Mouse (Mus musculus) midbrain, embryonic 13.5 days (tissue): ENCODE data around the gene Prkcg. TPM values are rescaled to one million over a fixed set of nuclear protein-coding genes. Genes with fewer than 3 reads are reported as not detected.

Experiments
- ATAC-seq: fragments of 200-750 bp; cut with Nextera tagmentation; 2 replicates; pipeline ENCODE4 v1.8.0; 2017; ENCODE audit warnings: mild to moderate bottlenecking, moderate TSS enrichment, moderate library complexity
- H3K27ac ChIP-seq: fragments of 300-500 bp; sonication (generic); 2 replicates; pipeline ENCODE4 v1.5.1; 2015; ENCODE audit warnings: inconsistent platforms, mild to moderate bottlenecking, moderate library complexity
- H3K27me3 ChIP-seq: fragments of 300-500 bp; sonication (generic); 2 replicates; pipeline ENCODE4 v1.6.1; 2015; ENCODE audit warnings: mild to moderate bottlenecking, inconsistent platforms
- H3K36me3 ChIP-seq: fragments of 300-500 bp; sonication (generic); 2 replicates; pipeline ENCODE4 v1.6.1; 2015; ENCODE audit warnings: mild to moderate bottlenecking, inconsistent platforms
- H3K4me1 ChIP-seq: fragments of 300-500 bp; sonication (generic); replicated peaks from 2 replicates; pipeline ENCODE4 v1.6.1; 2015; ENCODE audit warnings: inconsistent platforms
- H3K4me2 ChIP-seq: fragments of 300-500 bp; sonication (generic); replicated peaks from 2 replicates; pipeline ENCODE4 v1.6.1; 2015; ENCODE audit warnings: moderate library complexity, mild to moderate bottlenecking, inconsistent platforms
- H3K4me3 ChIP-seq: fragments of 300-500 bp; sonication (generic); replicated peaks from 2 replicates; pipeline ENCODE4 v1.5.1; 2015; ENCODE audit warnings: mild to moderate bottlenecking, inconsistent platforms
- H3K9ac ChIP-seq: fragments of 300-500 bp; sonication (generic); replicated peaks from 2 replicates; pipeline ENCODE4 v1.6.1; 2015; ENCODE audit warnings: mild to moderate bottlenecking, inconsistent platforms
- H3K9me3 ChIP-seq: fragments of 300-500 bp; sonication (generic); 2 replicates; pipeline ENCODE4 v1.6.1; 2016; ENCODE audit warnings: mild to moderate bottlenecking, inconsistent platforms
- WGBS: fragments of 180-500 bp; shearing (Covaris S2); methylation state at CpG from one replicate; pipeline ENCODE4 v1.1.7; 2015; 5-methylcytosine and 5-hydroxymethylcytosine counted together
- polyA plus RNA-seq: library from polyadenylated mRNA; unstranded; fragments of >200 nt; fragmentation: Nextera tagmentation; extraction: Ambion mirVana; gene quantifications from 2 replicates; pipeline ENCODE4 v1.2.1, GENCODE M21; 2015

Prkcg gene
- polyA plus RNA-seq, 1 experiment from 2014 or later = 0.66 TPM

DNA sequence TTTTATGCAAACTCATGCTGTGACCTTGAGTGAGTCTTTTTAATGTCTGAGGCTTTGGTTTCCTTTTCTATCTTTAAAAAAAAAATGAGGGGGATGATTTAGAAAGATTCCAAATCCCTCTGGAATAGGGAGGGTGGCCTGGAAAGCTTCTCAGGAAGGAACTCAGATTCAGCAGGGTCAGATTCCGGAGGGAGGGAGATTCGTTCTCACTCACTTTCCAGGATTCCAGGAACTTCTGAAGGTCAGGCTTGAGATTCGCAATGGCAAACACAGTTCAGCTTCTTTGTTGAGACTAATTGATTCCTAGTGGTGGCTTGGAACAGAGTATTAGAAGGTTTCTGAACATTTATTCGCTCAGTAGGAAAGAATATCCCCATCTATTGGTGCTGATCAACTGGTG lies 81.4 kb downstream of the Prkcg start:
- Histone ChIP-seq H3K4me1 (peaks cover 12% of the 10 kb centered on the region), H3K27me3 (peaks cover 14% of the 10 kb centered on the region; the same call in 1 of the 2 replicates), H3K27ac (no peak overlapping the region), H3K36me3 (peaks cover 11% of the 10 kb centered on the region), H3K4me3 (no peak overlapping the region), H3K9me3 (no peaks in the 10 kb centered on the region), H3K4me2 (no peak overlapping the region), H3K9ac (no peak overlapping the region)
- 58% methylated on average over 4 of the region's 4 CpGs for WGBS
- no peak for ATAC-seq

DNA sequence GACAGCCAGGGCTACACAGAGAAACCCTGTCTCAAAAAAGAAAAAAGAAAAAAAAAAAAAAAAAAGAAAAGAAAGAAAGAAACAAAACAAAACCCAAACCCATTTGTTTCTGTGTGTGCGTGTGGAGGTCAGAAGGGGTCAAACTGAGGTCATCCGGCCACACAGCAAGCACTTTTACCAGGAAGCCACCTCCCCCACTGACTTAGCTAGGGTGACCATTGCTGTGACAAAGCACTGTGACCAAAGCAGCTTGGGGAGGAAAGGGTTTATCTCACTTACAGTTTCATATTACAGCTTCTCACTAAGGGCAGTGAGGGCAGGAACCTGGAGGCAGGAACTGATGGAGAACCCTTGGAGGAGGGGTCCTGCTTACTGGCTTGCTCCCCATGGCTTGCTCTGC lies 83.4 kb downstream of the Prkcg start:
- no peak for ATAC-seq
- WGBS = 86% methylated on average over 2 of the region's 2 CpGs
- no peak overlapping the region for H3K4me2 ChIP-seq
- H3K9me3 ChIP-seq = no peaks in the 10 kb centered on the region
- no peak overlapping the region for H3K4me3 ChIP-seq
- H3K9ac ChIP-seq = no peak overlapping the region
- H3K36me3 ChIP-seq = no peaks in the 10 kb centered on the region
- H3K27ac ChIP-seq = no peak overlapping the region
- H3K4me1 ChIP-seq = peaks cover 4% of the 10 kb centered on the region
- no peaks in the 10 kb centered on the region for H3K27me3 ChIP-seq

DNA sequence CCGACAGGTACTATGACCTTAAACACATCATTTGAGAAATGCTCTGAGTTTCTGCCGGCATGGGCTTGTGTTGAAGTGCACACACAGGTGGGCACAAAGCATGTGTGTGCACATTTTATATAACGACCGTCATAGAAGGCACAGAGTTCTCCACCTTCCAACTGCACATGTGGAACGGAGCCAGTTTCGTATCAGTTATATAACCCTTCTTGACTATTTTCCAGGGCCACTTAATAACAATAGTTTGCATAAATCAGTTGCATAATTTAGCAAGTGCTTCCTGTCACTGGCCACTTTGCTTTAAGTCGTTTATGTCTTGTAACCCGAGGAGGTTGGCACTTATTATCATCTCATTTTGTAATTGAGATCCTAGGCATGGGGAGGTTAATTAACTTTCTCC lies 84.8 kb downstream of the Prkcg start:
- WGBS = 85% methylated on average over 8 of the region's 8 CpGs

DNA sequence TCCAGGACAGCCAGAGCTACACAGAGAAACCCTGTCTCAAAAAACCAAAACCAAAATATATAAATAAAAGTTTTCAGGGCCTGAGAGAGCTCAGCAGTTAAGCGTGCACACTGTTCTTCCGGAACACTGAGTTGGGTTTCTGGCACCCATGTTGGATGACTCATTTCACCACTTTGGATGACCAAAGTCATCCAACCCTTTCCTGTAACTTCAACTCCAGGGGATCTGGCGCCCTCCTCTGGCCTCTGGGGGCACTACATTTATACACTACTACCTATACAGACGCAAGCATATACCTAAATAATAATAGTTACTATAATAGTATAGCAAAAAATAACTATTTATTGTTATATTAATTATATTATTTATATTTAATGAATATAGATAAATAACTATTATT lies 87.9 kb downstream of the Prkcg start:
- Histone ChIP-seq H3K27me3 (no peaks in the 10 kb centered on the region), H3K9me3 (no peaks in the 10 kb centered on the region), H3K4me1 (no peaks in the 10 kb centered on the region), H3K9ac (no peak overlapping the region), H3K4me3 (no peak overlapping the region), H3K36me3 (no peaks in the 10 kb centered on the region), H3K27ac (no peak overlapping the region), H3K4me2 (no peak overlapping the region)
- 53% methylated on average over 4 of the region's 4 CpGs for WGBS
- no peak for ATAC-seq

More for the DNA sequence above, 84.8 kb downstream of the Prkcg start:
- no peak for ATAC-seq
- H3K4me2 ChIP-seq = no peak overlapping the region
- H3K4me3 ChIP-seq = no peak overlapping the region
- H3K36me3 ChIP-seq = no peaks in the 10 kb centered on the region
- H3K27me3 ChIP-seq = no peaks in the 10 kb centered on the region
- no peaks in the 10 kb centered on the region for H3K9me3 ChIP-seq
- no peak overlapping the region for H3K9ac ChIP-seq
- H3K4me1 ChIP-seq = no peaks in the 10 kb centered on the region
- H3K27ac ChIP-seq = no peak overlapping the region

Other genes starting within 250 kb of the Prkcg start
- not detected in 2 replicates for gene AU018091, start 120.0 kb upstream of the Prkcg start, polyA plus RNA-seq
- gene Nlrp12, start 39.4 kb upstream of the Prkcg start, polyA plus RNA-seq = not detected in 2 replicates
- 21.8 and 23.8 TPM in 2 replicates for gene Myadm, start 99 bp upstream of the Prkcg start, polyA plus RNA-seq
- 4.3 and 5.2 TPM in 2 replicates for gene Cacng7, start 43.8 kb downstream of the Prkcg start, polyA plus RNA-seq
- gene Cacng8, start 101.5 kb downstream of the Prkcg start, polyA plus RNA-seq = 12.9 and 13.9 TPM in 2 replicates
- gene Cacng6, start 135.0 kb downstream of the Prkcg start, polyA plus RNA-seq = not detected in 2 replicates
- gene Tarm1, start 213.4 kb downstream of the Prkcg start, polyA plus RNA-seq = not detected in 2 replicates